Mouse (Mus musculus) heart, adult 2 months (tissue): ENCODE measurements at regions not wholly inside any gene's neighbourhood (a gene's known extent, or its start where the extent isn't known, plus 50 kb on each side); places are given as distances from the start of the nearest gene placed in this dataset.

ENCODE experiments used
- CTCF ChIP-seq: fragments of 200-600 bp; IDR thresholded peaks from 2 replicates; pipeline ENCODE4 v1.8.1; 2022; ENCODE audit warnings: antibody characterized with exemption, mild to moderate bottlenecking, moderate library complexity
- POLR2A ChIP-seq: fragments of 200-500 bp; IDR thresholded peaks from 2 replicates; pipeline ENCODE4 v1.6.1; 2011; ENCODE audit warnings: mild to moderate bottlenecking, low read depth, low read length, control low read depth; ENCODE audit not compliant: insufficient read depth

DNA sequence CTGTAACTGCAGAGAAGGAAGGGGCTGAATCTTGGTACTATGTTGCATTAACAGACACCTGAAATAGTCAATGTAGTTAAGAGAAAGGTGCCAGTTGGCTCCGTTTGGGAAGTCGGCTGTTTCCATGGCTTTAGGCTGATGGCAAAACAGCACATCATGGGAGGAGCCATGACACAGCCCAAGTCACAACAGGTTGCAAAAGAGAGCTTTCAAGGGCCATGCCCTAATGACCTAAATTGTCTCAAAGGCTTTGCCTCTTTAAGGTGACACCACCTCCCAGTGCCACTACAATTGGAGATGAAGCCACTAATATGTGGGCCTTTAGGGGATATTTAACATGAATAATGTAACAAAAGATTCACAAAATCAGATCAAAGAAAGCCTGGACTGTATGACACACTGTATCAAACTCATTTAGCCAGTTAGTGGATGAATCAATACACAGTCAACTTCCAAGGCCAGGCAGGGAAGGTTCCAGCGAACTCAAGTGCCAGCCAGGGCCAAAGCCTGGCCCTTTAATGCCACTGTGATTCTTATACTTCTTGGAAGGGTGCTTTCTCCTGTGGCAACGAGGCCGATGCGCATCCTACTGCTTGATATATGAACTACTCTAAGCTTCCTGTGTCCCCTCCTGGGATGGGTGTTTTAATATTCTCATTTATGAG is 167.5 kb upstream of the Stt3b start:
- TF ChIP-seq POLR2A (no peak), CTCF (no peak)
